Mouse (Mus musculus) lung, postnatal 0 days (tissue): ENCODE measurements around the gene Zswim4.

Source experiments
- CTCF ChIP-seq: IDR thresholded peaks from 2 replicates; pipeline ENCODE4 v1.5.1; 2016; ENCODE audit warnings: antibody characterized with exemption, mild to moderate bottlenecking
- EP300 ChIP-seq: IDR thresholded peaks from 2 replicates; pipeline ENCODE4 v1.6.1; 2016; ENCODE audit warnings: antibody characterized with exemption, mild to moderate bottlenecking, control low read depth

DNA sequence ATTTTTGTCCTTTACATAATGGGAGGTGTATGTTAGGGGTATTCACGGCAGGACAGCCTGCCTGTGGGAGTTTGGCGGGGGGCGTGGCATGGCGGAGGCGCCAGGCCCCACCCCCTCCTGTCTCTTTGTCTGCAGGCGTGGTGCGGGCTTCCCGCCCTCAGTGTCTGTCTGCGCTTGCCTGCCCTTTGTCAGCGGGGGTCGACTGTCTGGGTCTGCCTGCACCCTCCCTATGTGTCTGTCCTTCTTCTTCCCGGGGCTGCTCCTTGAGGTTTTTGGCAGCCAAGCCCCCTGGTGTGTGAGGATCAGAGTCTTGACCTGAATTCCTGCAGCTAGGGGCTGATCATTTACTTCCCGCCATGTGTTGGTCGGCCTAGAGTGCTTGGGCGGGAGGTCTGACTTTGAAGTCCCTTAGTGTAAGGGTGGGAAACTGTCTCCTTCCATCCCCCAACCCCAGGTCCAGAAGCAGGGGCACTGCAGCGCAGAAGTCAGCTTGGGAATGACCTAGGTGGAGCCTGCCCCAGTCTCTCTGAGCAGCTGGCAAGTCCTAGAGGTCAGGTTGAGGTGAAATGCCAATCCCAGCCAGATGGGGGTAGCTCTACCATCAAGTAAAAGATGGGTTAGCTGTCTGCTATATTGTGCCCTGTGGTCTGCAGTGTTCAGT, 56.2 kb downstream of the Zswim4 start:
- TF ChIP-seq CTCF: no peak
- TF ChIP-seq EP300: no peak
